Mouse (Mus musculus) embryonic stem cell, embryonic (primary cell): Measurements from ENCODE around the gene Asb2.

Experiments used
- CTCF ChIA-PET, 4 experiments: fragments of 300-600 bp in 2 of 4; fragments of 350-600 bp in 2 of 4; sonication (Branson Sonifier 250); formaldehyde crosslinking; loops; one replicate each; lab custom pipeline; 2022; ENCODE audit warnings: inconsistent platforms in 2 of 4; lab: Charles Lee
- POLR2A ChIA-PET, 4 experiments: fragments of 300-600 bp in 2 of 4; fragments of 350-600 bp in 2 of 4; sonication (Branson Sonifier 250); formaldehyde crosslinking; loops; one replicate each; lab custom pipeline; 2022; ENCODE audit warnings: antibody characterized with exemption in 4 of 4, inconsistent platforms in 1 of 4; lab: Charles Lee

Asb2 gene

GRCm38 (mm10) chr12:103368326-103368669 lies 12.5 kb upstream of the Asb2 start:
- POLR2A ChIA-PET, result interaction anchor here in 2 of 4 experiments (0.9 to 1.6 kb wide), 5 partner anchors 9 to 57 kb away, joined by 3 read pairs; partner anchors contain the start of gene Ddx24 (in 1 of the 2)
- CTCF ChIA-PET, result interaction anchor here (0.5 to 4.1 kb wide), 54 partner anchors 9 to 1393 kb away, joined by 3 to 52 read pairs (median 4); partner anchors contain the start of genes Ddx24 (in 3 of the 4), 9330161L09Rik (in 1 of the 4), Asb2 (in 1 of the 4) and Cpsf2 (in 1 of the 4)

- CTCF ChIA-PET, result interaction anchor here (0.5 to 4.1 kb wide), 64 partner anchors 8 to 1392 kb away, joined by 3 to 52 read pairs (median 4); partner anchors contain the start of genes Ddx24 (in 2 of the 4), 9330161L09Rik (in 1 of the 4), Asb2 (in 1 of the 4) and Cpsf2 (in 1 of the 4)
Measured at GRCm38 (mm10) chr12:103367620-103368325, 12.0 kb upstream of the Asb2 start.

DNA sequence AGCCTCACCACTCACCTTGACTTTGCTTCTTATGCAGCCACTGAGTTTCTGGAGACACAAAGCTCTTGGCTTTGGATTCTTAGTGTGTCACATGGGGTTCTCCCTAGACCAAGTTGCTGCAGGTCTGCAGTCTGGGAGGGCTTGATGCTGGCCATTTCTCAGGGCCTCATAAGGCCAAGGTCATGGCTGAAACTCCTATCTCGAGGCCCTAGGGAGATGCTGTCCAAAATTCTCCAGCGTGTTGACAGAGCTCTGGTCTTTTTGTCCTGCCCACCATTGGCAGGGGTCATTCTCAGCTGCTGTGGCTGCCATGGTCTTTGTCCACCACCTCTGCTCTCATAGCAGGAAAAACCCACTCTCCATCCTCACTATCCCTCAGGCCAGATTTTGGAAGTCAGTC lies 11.4 kb upstream of the Asb2 start:
- CTCF ChIA-PET, result interaction anchor here (0.5 to 4.1 kb wide), 49 partner anchors 8 to 1013 kb away, joined by 3 to 52 read pairs (median 5); partner anchors contain the start of genes Asb2 (in 1 of the 4), Ddx24 (in 1 of the 4), Otub2 (in 1 of the 4) and Ppp4r4 (in 1 of the 4)
- POLR2A ChIA-PET, result interaction anchor here in 2 of 4 experiments (0.9 to 1.5 kb wide), 4 partner anchors 26 to 77 kb away, joined by 3 to 5 read pairs (median 3); partner anchors contain the start of gene Ddx24 (in 1 of the 2)

More at GRCm38 (mm10) chr12:103367620-103368325, 12.0 kb upstream of the Asb2 start:
- POLR2A ChIA-PET, result interaction anchor here in 2 of 4 experiments (0.9 to 1.6 kb wide), 6 partner anchors 9 to 76 kb away, joined by 3 to 5 read pairs (median 3); partner anchors contain the start of gene Ddx24 (in 1 of the 2)

- CTCF ChIA-PET, result interaction anchor here in 1 of 4 experiments (0.6 kb wide), 1 partner anchor 115 kb away, joined by 3 read pairs; no protein-coding TSS in a partner anchor
- POLR2A ChIA-PET, result interaction anchor here in 2 of 4 experiments (0.5 to 0.7 kb wide), 3 partner anchors 67 to 814 kb away, joined by 3 to 4 read pairs (median 3); no protein-coding TSS in a partner anchor
Measured at GRCm38 (mm10) chr12:103362336-103362735, 6.5 kb upstream of the Asb2 start.

DNA sequence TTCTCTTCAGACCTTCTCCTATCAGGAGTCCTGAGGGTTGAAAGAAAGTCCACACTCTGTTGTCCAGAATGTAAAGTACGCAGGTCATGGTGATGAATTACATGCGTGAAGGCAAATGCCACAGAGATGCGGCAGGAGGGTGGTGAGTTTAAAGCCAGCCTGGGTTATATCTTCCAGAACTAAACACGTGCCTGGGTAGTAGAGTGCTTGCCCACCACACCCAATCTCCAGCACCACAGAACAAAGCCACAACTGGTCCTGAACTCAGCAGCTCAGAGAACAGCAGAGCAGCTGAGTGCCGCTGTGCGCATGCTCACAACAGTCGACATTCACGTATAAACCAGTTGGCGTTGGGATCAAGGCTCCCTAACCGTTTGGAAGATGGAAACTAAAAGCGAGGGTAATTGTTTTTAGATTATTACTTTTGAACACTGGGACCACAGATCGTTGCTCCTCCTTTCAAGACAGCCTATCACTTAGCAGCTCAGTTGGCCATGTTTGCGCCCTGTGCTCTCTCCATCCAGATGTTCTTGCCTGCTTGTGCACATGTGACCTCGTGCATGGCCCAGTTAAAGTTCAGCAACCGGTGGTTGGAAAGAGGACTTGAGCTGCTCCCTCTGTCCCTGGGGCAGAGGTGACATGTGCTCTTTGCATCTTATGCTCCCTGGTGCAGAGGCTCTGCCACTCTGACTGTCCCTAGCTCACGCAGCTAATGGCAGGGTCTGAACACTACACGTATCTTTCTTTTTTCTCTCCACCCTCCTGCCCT lies 5.9 kb upstream of the Asb2 start:
- POLR2A ChIA-PET, result interaction anchor here in 2 of 4 experiments (0.5 to 0.6 kb wide), 3 partner anchors 81 to 813 kb away, joined by 3 to 8 read pairs (median 3); no protein-coding TSS in a partner anchor
- CTCF ChIA-PET, result interaction anchor here in 2 of 4 experiments (0.5 to 1.1 kb wide), 2 partner anchors 10 kb away, joined by 3 read pairs; no protein-coding TSS in a partner anchor

DNA sequence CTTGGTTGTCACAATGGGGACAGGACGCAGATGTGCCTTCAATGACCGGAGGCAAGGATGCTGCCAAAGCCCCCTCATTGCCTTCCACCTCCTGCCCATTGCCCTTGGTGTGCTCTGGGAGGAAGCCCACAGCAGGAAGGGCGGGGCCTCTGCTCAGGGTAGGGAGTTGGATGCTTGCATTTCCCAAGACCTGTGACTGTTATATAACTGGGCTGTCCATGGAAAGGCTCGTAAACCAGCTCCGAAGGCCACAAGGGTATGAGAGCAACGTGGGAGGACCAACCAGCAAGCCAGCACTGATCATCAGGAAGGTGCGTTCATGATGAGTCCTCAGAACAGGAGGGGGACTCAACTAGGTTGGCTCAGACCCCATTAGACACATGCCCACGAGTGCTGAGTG lies 5.0 kb upstream of the Asb2 start:
- ChIA-PET POLR2A (interaction anchor here in 1 of 4 experiments (1.3 kb wide), 1 partner anchor 8 kb away, joined by 3 read pairs; no protein-coding TSS in a partner anchor), CTCF (interaction anchor here in 1 of 4 experiments (1.6 kb wide), 1 partner anchor 11 kb away, joined by 4 read pairs; no protein-coding TSS in a partner anchor)

DNA sequence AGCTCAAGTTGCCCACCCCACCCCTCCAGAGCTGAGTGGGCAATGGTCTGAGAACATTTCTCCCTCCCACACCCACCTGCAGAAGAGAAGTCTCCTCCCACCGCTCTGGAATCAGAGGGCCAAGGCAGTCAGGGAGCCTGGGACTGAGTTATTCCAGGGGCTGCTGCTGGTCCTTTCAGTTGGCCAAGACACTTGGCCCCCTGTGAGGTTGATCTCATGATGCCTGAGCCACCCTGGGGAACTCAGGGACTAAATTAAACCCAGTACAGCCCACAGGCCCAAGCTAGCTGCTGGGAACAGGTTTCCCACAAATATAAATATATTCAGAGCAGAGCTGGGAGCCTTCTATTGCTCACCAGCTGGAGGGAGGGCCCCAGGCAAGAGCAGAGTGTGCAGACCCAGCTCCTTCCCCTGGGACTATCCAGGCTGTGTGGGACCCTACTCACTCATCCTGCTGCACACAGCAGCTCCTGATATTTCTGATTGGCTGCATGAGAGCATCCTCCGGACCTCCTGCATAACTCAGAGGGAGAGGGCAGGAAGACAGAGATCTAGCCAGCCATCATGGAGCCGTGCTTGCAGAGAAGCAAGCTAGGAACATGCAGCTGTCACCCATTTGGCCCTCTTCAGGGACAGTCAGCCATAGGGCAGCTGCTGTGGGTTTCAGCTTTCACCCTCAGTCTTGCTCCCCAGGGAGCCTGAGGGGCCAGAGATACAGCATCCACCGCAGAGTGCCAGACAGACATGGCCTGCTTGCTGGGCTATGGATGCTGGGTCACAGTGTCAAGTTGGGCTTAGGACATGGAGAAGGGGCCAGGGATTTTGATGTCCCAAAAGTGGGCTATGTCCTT lies 3.4 kb upstream of the Asb2 start:
- ChIA-PET CTCF (interaction anchor here (0.6 to 2.0 kb wide), 9 partner anchors 8 to 215 kb away, joined by 3 to 13 read pairs (median 3); no protein-coding TSS in a partner anchor), POLR2A (interaction anchor here in 1 of 4 experiments (0.6 to 1.2 kb wide), 3 partner anchors 9 to 32 kb away, joined by 3 to 4 read pairs (median 3); no protein-coding TSS in a partner anchor)

DNA sequence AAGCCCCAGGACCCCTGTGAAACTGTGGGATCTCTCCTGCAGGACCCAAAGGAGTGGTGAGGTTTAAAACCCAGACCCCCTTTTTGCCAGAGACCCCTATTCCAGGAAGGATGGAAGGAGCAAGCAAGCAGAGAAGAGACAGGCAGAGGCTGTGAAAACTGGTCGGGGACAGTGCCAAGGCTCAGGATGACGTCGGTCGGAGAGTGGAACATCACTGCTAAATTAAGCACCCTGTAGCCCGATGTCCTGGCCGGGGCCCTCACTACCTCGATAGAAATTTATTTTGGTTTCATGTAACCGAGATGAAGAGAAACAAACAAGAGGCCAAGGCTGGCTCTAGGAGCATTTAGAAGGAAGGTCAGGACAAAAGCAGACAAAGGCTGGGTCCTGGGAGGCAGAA lies 2.4 kb upstream of the Asb2 start:
- POLR2A ChIA-PET, result interaction anchor here in 1 of 4 experiments (1.1 to 1.2 kb wide), 2 partner anchors 10 kb away, joined by 3 read pairs; no protein-coding TSS in a partner anchor

GRCm38 (mm10) chr12:103356415-103356748 lies 581 bp upstream of the Asb2 start:
- ChIA-PET CTCF (interaction anchor here in 3 of 4 experiments (0.5 to 1.7 kb wide), 3 partner anchors 11 to 188 kb away, joined by 4 to 6 read pairs (median 5); no protein-coding TSS in a partner anchor), POLR2A (no interaction called here)

More for the DNA sequence above, 2.4 kb upstream of the Asb2 start:
- CTCF ChIA-PET, result interaction anchor here in 2 of 4 experiments (1.0 to 2.0 kb wide), 6 partner anchors 9 to 214 kb away, joined by 3 to 13 read pairs (median 4); no protein-coding TSS in a partner anchor

GRCm38 (mm10) chr12:103353538-103353937 lies 2.3 kb downstream of the Asb2 start:
- ChIA-PET POLR2A (interaction anchor here in 1 of 4 experiments (1.0 kb wide), 1 partner anchor 154 kb away, joined by 3 read pairs; no protein-coding TSS in a partner anchor), CTCF (interaction anchor here in 3 of 4 experiments (0.6 to 2.2 kb wide), 7 partner anchors 14 to 210 kb away, joined by 3 to 12 read pairs (median 4); no protein-coding TSS in a partner anchor)

- CTCF ChIA-PET, result interaction anchor here (0.6 to 2.2 kb wide), 8 partner anchors 13 to 208 kb away, joined by 3 to 12 read pairs (median 4); no protein-coding TSS in a partner anchor
Measured at GRCm38 (mm10) chr12:103352735-103353134, 3.1 kb downstream of the Asb2 start.

GRCm38 (mm10) chr12:103348506-103348905 lies 7.3 kb downstream of the Asb2 start:
- POLR2A ChIA-PET, result interaction anchor here in 1 of 4 experiments (1.0 to 1.8 kb wide), 3 partner anchors 10 to 105 kb away, joined by 3 to 5 read pairs (median 3); no protein-coding TSS in a partner anchor
- CTCF ChIA-PET, result interaction anchor here (0.5 to 2.5 kb wide), 22 partner anchors 10 to 913 kb away, joined by 3 to 16 read pairs (median 5); no protein-coding TSS in a partner anchor

More at GRCm38 (mm10) chr12:103352735-103353134, 3.1 kb downstream of the Asb2 start:
- POLR2A ChIA-PET, result interaction anchor here in 1 of 4 experiments (1.1 to 1.2 kb wide), 2 partner anchors 8 to 16 kb away, joined by 3 read pairs; no protein-coding TSS in a partner anchor

- CTCF ChIA-PET, result interaction anchor here in 3 of 4 experiments (0.6 to 2.5 kb wide), 6 partner anchors 21 to 204 kb away, joined by 3 to 16 read pairs (median 8); no protein-coding TSS in a partner anchor
- POLR2A ChIA-PET, result interaction anchor here in 3 of 4 experiments (0.7 to 1.8 kb wide), 5 partner anchors 16 to 390 kb away, joined by 3 to 5 read pairs (median 3); no protein-coding TSS in a partner anchor
Measured at GRCm38 (mm10) chr12:103347406-103347805, 8.4 kb downstream of the Asb2 start.

DNA sequence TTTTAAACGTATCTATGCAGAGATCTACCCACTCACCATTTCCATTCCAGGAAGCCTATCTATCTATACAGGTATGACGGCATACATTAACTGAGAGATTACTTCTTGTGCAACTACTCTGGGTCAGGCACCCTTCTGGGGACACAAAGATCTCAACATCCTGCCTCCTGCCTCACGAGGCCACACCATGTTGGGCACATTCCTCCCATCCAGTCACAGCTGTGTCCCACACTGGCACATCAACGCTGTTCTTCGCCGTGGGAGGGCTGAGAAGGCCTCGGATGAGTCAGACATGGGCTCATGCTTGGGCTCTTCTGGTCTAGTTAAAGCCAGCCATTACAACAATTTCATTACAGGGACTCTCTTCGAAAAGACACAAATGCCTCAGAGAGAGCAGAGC lies 8.9 kb downstream of the Asb2 start:
- CTCF ChIA-PET, result interaction anchor here in 3 of 4 experiments (0.6 to 2.5 kb wide), 5 partner anchors 21 to 204 kb away, joined by 3 to 16 read pairs (median 8); no protein-coding TSS in a partner anchor
- POLR2A ChIA-PET, result interaction anchor here in 2 of 4 experiments (1.1 to 1.8 kb wide), 3 partner anchors 16 to 390 kb away, joined by 3 to 5 read pairs (median 3); no protein-coding TSS in a partner anchor

DNA sequence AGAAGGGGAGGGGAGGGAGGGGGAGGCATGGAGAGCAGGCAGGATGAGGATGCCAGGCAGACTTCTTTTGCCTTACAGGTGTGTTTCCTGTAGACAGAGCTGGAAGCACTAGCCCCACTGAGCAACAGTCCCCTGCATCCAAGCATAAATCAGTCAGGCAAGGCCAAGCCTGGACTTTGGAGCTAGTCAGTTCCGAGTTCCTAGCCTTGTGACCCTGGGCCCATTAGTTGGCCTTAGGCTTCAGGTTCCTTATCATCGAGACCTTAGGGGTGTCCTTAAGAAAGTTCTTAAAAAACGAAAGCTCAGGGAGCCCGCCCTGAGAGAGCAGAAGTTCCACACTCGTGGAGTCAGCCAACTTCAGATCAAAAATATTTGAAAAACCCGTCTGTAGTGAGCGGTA lies 10.9 kb downstream of the Asb2 start:
- ChIA-PET POLR2A (interaction anchor here in 1 of 4 experiments (1.3 to 1.4 kb wide), 2 partner anchors 15 to 44 kb away, joined by 3 to 4 read pairs; no protein-coding TSS in a partner anchor), CTCF (interaction anchor here in 3 of 4 experiments (0.5 to 1.6 kb wide), 6 partner anchors 20 to 1288 kb away, joined by 3 to 12 read pairs (median 6); no protein-coding TSS in a partner anchor)
